Mouse (Mus musculus): Measurements from ENCODE around the gene Cldn15. TPM values are rescaled to one million over a fixed set of nuclear protein-coding genes. Genes with fewer than 3 reads are reported as not detected.
A peak's percentile ranks its signal among the peaks of the same experiment; 100 is the strongest.

Gene Cldn15
- polyA plus RNA-seq, 1 experiment from 2014 or later = 0.19 TPM

- Histone ChIP-seq H3K27me3 (no peaks in the 10 kb centered on the region), H3K36me3 (0 out of 2 replicates have a peak, but pooled peaks cover 6% of the 10 kb centered on the region), H3K4me3 (peak within 1 kb of the TSS; percentile 82), H3K9me3 (no peaks in the 10 kb centered on the region), H3K9ac (replicated peaks) (peak within 1 kb of the TSS; percentile 81), H3K27ac (replicated peaks) (peak within 1 kb of the TSS; percentile 71), H3K4me1 (peaks cover 12% of the 10 kb centered on the region), H3K4me2 (replicated peaks) (peak within 1 kb of the TSS; percentile 80)
- under 1% methylated on average over 23 of the region's 23 CpGs for WGBS
- ATAC-seq (ENCODE audit: low FRiP score, low read depth) = peak; percentile 99
Measured at GRCm38 (mm10) chr5:136953015-136953414, 13.4 kb upstream of the Cldn15 start, which contains the start of gene Fis1. Gene Fis1 (plus strand): TSS chr5:136953275.

- Histone ChIP-seq H3K27ac (replicated peaks) (peak overlapping the region; percentile 71), H3K27me3 (no peaks in the 10 kb centered on the region), H3K4me3 (peak overlapping the region; percentile 82), H3K9me3 (no peaks in the 10 kb centered on the region), H3K4me1 (peaks cover 12% of the 10 kb centered on the region), H3K36me3 (peaks cover 7% of the 10 kb centered on the region; the same call in 1 of the 2 replicates), H3K9ac (replicated peaks) (peak overlapping the region; percentile 81), H3K4me2 (replicated peaks) (peak overlapping the region; percentile 80)
- no peak; the same call in 1 of the 2 replicates for ATAC-seq (ENCODE audit: low FRiP score, low read depth)
- WGBS = 3% methylated on average over 12 of the region's 12 CpGs
Measured at GRCm38 (mm10) chr5:136953440-136953951, 12.9 kb upstream of the Cldn15 start.

- Histone ChIP-seq H3K9me3 (no peaks in the 10 kb centered on the region), H3K27me3 (no peaks in the 10 kb centered on the region), H3K4me2 (replicated peaks) (no peak overlapping the region), H3K4me1 (peaks cover 12% of the 10 kb centered on the region), H3K27ac (replicated peaks) (no peak overlapping the region), H3K9ac (replicated peaks) (no peak overlapping the region), H3K4me3 (no peak overlapping the region), H3K36me3 (peaks cover 8% of the 10 kb centered on the region; the same call in 1 of the 2 replicates)
- 91% methylated on average over 4 of the region's 4 CpGs for WGBS
- ATAC-seq (ENCODE audit: low FRiP score, low read depth) = no peak
Measured at GRCm38 (mm10) chr5:136955622-136956021, 10.8 kb upstream of the Cldn15 start.

GRCm38 (mm10) chr5:136957250-136957649, 9.2 kb upstream of the Cldn15 start:
- peaks cover 21% of the 10 kb centered on the region for H3K4me1 ChIP-seq
- no peak overlapping the region for H3K9ac ChIP-seq (replicated peaks)
- no peak overlapping the region for H3K4me2 ChIP-seq (replicated peaks)
- no peaks in the 10 kb centered on the region for H3K9me3 ChIP-seq
- H3K27me3 ChIP-seq = no peaks in the 10 kb centered on the region
- no peak overlapping the region for H3K27ac ChIP-seq (replicated peaks)
- WGBS = 100% methylated on average over 1 of the region's 1 CpGs
- H3K4me3 ChIP-seq = no peak overlapping the region
- peaks cover 8% of the 10 kb centered on the region; the same call in 1 of the 2 replicates for H3K36me3 ChIP-seq
- no peak for ATAC-seq (ENCODE audit: low FRiP score, low read depth)

- H3K9ac ChIP-seq (replicated peaks) = no peak overlapping the region
- H3K9me3 ChIP-seq = no peaks in the 10 kb centered on the region
- ATAC-seq (ENCODE audit: low FRiP score, low read depth) = no peak
- WGBS = 82% methylated on average over 5 of the region's 5 CpGs
- H3K4me1 ChIP-seq = peaks cover 24% of the 10 kb centered on the region
- no peak overlapping the region for H3K4me2 ChIP-seq (replicated peaks)
- no peak overlapping the region for H3K4me3 ChIP-seq
- H3K27me3 ChIP-seq = no peaks in the 10 kb centered on the region
- H3K27ac ChIP-seq (replicated peaks) = no peak overlapping the region
- H3K36me3 ChIP-seq = peaks cover 19% of the 10 kb centered on the region
Measured at GRCm38 (mm10) chr5:136958991-136959605, 7.3 kb upstream of the Cldn15 start.

GRCm38 (mm10) chr5:136960053-136960452, 6.4 kb upstream of the Cldn15 start:
- no peak overlapping the region for H3K4me3 ChIP-seq
- no peak overlapping the region for H3K4me2 ChIP-seq (replicated peaks)
- H3K27me3 ChIP-seq = no peaks in the 10 kb centered on the region
- H3K9ac ChIP-seq (replicated peaks) = no peak overlapping the region
- ATAC-seq (ENCODE audit: low FRiP score, low read depth) = no peak
- no peaks in the 10 kb centered on the region for H3K9me3 ChIP-seq
- H3K36me3 ChIP-seq = peaks cover 29% of the 10 kb centered on the region
- no peak overlapping the region for H3K27ac ChIP-seq (replicated peaks)
- 95% methylated on average over 6 of the region's 6 CpGs for WGBS
- H3K4me1 ChIP-seq = peaks cover 20% of the 10 kb centered on the region

GRCm38 (mm10) chr5:136961334-136961982, 5.0 kb upstream of the Cldn15 start:
- Histone ChIP-seq H3K27me3 (no peaks in the 10 kb centered on the region), H3K4me3 (peak overlapping the region; percentile 71), H3K9ac (replicated peaks) (peak overlapping the region; percentile 72), H3K4me2 (replicated peaks) (peak overlapping the region; percentile 80), H3K36me3 (peaks cover 42% of the 10 kb centered on the region), H3K27ac (replicated peaks) (peak overlapping the region; percentile 86), H3K9me3 (no peaks in the 10 kb centered on the region), H3K4me1 (peaks cover 19% of the 10 kb centered on the region)
- 22% methylated on average over 5 of the region's 5 CpGs for WGBS
- peak; percentile 28 for ATAC-seq (ENCODE audit: low FRiP score, low read depth)

GRCm38 (mm10) chr5:136961983-136962461, 4.4 kb upstream of the Cldn15 start:
- Histone ChIP-seq H3K9me3 (no peaks in the 10 kb centered on the region), H3K9ac (replicated peaks) (peak overlapping the region; percentile 72), H3K27me3 (no peaks in the 10 kb centered on the region), H3K4me3 (peak overlapping the region; percentile 71), H3K4me2 (replicated peaks) (peak overlapping the region; percentile 80), H3K4me1 (peaks cover 17% of the 10 kb centered on the region), H3K36me3 (peaks cover 43% of the 10 kb centered on the region), H3K27ac (replicated peaks) (peak overlapping the region; percentile 86)
- WGBS = 0% methylated on average over 20 of the region's 20 CpGs
- peak; percentile 90 for ATAC-seq (ENCODE audit: low FRiP score, low read depth)

GRCm38 (mm10) chr5:136962501-136962900, 3.9 kb upstream of the Cldn15 start:
- 3% methylated on average over 10 of the region's 10 CpGs for WGBS
- H3K9ac ChIP-seq (replicated peaks) = peak overlapping the region; percentile 72
- peaks cover 46% of the 10 kb centered on the region for H3K36me3 ChIP-seq

GRCm38 (mm10) chr5:136962966-136963540, 3.4 kb upstream of the Cldn15 start:
- H3K4me3 ChIP-seq = peak overlapping the region; percentile 71
- WGBS = 80% methylated on average over 8 of the region's 8 CpGs
- H3K4me2 ChIP-seq (replicated peaks) = peak overlapping the region; percentile 80
- peaks cover 52% of the 10 kb centered on the region for H3K36me3 ChIP-seq
- H3K9me3 ChIP-seq = no peaks in the 10 kb centered on the region
- ATAC-seq (ENCODE audit: low FRiP score, low read depth) = no peak
- peaks cover 17% of the 10 kb centered on the region for H3K4me1 ChIP-seq
- H3K9ac ChIP-seq (replicated peaks) = peak overlapping the region; percentile 72
- no peaks in the 10 kb centered on the region for H3K27me3 ChIP-seq
- peak overlapping the region; percentile 86 for H3K27ac ChIP-seq (replicated peaks)

More at GRCm38 (mm10) chr5:136962501-136962900, 3.9 kb upstream of the Cldn15 start:
- Histone ChIP-seq H3K9me3 (no peaks in the 10 kb centered on the region), H3K4me1 (peaks cover 17% of the 10 kb centered on the region), H3K4me3 (peak overlapping the region; percentile 71), H3K27me3 (no peaks in the 10 kb centered on the region), H3K27ac (replicated peaks) (peak overlapping the region; percentile 86), H3K4me2 (replicated peaks) (peak overlapping the region; percentile 80)
- ATAC-seq (ENCODE audit: low FRiP score, low read depth) = peak; percentile 61

- 91% methylated on average over 9 of the region's 9 CpGs for WGBS
- H3K36me3 ChIP-seq = peaks cover 58% of the 10 kb centered on the region
- H3K4me2 ChIP-seq (replicated peaks) = no peak overlapping the region
- no peaks in the 10 kb centered on the region for H3K27me3 ChIP-seq
- H3K27ac ChIP-seq (replicated peaks) = no peak overlapping the region
- no peak for ATAC-seq (ENCODE audit: low FRiP score, low read depth)
- H3K9me3 ChIP-seq = no peaks in the 10 kb centered on the region
- H3K9ac ChIP-seq (replicated peaks) = no peak overlapping the region
- H3K4me3 ChIP-seq = no peak overlapping the region
- H3K4me1 ChIP-seq = peaks cover 17% of the 10 kb centered on the region
Measured at GRCm38 (mm10) chr5:136965210-136965609, 1.2 kb upstream of the Cldn15 start.

- Histone ChIP-seq H3K4me1 (peaks cover 17% of the 10 kb centered on the region), H3K4me3 (no peak overlapping the region), H3K27me3 (no peaks in the 10 kb centered on the region), H3K27ac (replicated peaks) (no peak overlapping the region), H3K9me3 (no peaks in the 10 kb centered on the region), H3K9ac (replicated peaks) (no peak overlapping the region), H3K4me2 (replicated peaks) (no peak overlapping the region), H3K36me3 (peaks cover 58% of the 10 kb centered on the region)
- 93% methylated on average over 8 of the region's 8 CpGs for WGBS
- no peak for ATAC-seq (ENCODE audit: low FRiP score, low read depth)
Measured at GRCm38 (mm10) chr5:136965686-136966085, 730 bp upstream of the Cldn15 start.

Measured in midbrain, embryonic 12.5 days (tissue).